Mouse (Mus musculus): Measurements from ENCODE around the gene Hsdl2. TPM values are rescaled to one million over a fixed set of nuclear protein-coding genes. Genes with fewer than 3 reads are reported as not detected.
A peak's percentile ranks its signal among the peaks of the same experiment; 100 is the strongest.

Hsdl2 gene
- polyA plus RNA-seq, 2 experiments, result 16.1 to 19.6 TPM

DNA sequence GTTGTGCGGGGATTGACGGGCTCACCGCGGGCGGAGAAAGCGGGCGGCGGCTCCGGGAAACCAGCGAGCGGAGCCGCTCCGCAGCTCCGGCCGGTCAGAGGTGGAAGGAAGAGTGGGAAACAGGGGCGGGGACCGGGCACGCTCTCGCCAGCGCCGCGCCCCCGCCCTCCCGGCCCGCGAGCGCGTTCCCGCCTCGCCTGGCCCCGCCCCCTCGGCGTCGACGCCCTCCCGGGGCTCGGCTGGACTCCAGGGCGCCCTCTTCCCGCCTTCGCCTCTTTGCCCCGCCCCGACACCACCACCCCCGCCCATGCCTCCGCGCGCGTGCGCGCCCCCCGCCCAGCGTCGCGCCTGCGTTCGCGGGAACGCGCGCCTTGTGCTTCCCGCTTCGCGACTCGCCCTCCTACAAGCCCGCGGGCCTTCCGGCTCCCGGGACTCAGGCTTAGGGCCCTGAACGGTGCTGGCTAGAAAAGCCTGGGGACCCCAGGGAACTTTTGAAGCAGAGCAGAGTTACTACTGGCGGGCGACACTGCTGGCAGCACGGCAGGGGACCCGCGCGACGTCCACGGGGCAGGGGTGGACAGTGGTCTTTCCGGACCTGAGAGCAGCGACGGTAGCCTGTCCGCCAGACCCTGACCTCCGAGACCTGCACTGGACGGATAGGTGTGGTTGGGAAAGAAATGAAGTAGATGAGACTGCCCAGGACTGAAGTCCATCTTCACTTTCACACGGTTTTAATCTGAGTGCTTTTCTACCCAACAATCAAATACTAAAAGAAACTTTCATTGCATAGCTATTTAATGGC, 32.0 kb upstream of the Hsdl2 start, which contains the start of gene Ptbp3:
Gene Ptbp3, minus strand, starts transcription at position 190 of the 802 bp plus-strand sequence.
- ATAC-seq (ENCODE audit: low FRiP score, low read depth), result peak; percentile 93
- no peaks in the 10 kb centered on the region for H3K27me3 ChIP-seq (ENCODE audit: control insufficient read depth, insufficient read depth, low read length)
- DNase-seq (ENCODE audit: low spot score), result peak; percentile 90
- H3K4me3 ChIP-seq (replicated peaks; ENCODE audit: low read length), result peak within 1 kb of the TSS; percentile 93
- under 1% methylated on average over 41 of the region's 83 CpGs for WGBS
- peak within 1 kb of the TSS; percentile 90 for H3K4me2 ChIP-seq (replicated peaks; ENCODE audit: low read depth, low read length, severe bottlenecking)
- peak within 1 kb of the TSS; percentile 93 for H3K9ac ChIP-seq (ENCODE audit: low read depth, low read length, severe bottlenecking)
- peak; percentile 86; the same call in 1 of the 2 replicates for TF ChIP-seq POLR2A (IDR thresholded peaks at IDR 0.05; ENCODE audit: borderline replicate concordance, extremely low read depth, insufficient read depth, insufficient read length)
- peak within 1 kb of the TSS; percentile 92 for H3K27ac ChIP-seq (replicated peaks; ENCODE audit: low read depth, low read length)
- peaks cover 13% of the 10 kb centered on the region for H3K4me1 ChIP-seq (ENCODE audit: control insufficient read depth, insufficient read depth, low read length)
- H3K9me3 ChIP-seq (ENCODE audit: control insufficient read depth, low read length), result no peaks in the 10 kb centered on the region
- H3K36me3 ChIP-seq (ENCODE audit: control insufficient read depth, insufficient read depth, low read length), result no peaks in the 10 kb centered on the region

DNA sequence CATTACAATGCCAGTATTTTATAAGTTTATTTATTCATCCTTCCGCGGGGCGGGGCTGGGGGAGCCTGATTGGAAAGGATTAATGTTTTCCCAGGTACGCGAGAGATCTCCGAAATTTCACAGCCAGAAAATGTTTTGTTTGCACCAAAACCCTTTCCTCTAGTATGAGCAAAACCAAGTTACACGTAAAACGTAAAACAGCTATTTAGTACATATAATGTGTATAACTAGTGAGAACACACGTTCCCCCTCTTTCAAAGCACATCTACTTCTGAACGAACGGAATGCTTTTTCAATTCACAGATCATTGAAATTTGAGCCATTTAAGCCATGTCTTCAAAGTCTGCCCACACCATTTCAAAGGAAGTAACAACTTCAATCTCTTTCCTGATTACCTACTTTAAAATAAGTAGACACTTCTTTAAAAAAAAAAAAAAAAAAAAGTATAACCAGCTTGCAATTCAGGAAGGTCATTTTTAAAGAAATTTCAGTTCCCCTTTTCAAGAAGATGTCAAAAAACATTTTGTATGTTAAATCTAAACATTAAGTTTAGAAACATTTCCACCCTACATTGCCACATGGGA, 31.3 kb upstream of the Hsdl2 start:
- Histone ChIP-seq H3K36me3 (ENCODE audit: control insufficient read depth, insufficient read depth, low read length) (no peaks in the 10 kb centered on the region), H3K4me2 (replicated peaks; ENCODE audit: low read depth, low read length, severe bottlenecking) (peak overlapping the region; percentile 90), H3K27me3 (ENCODE audit: control insufficient read depth, insufficient read depth, low read length) (no peaks in the 10 kb centered on the region), H3K4me3 (replicated peaks; ENCODE audit: low read length) (peak overlapping the region; percentile 93), H3K9ac (ENCODE audit: low read depth, low read length, severe bottlenecking) (peak overlapping the region; percentile 93), H3K4me1 (ENCODE audit: control insufficient read depth, insufficient read depth, low read length) (peaks cover 13% of the 10 kb centered on the region), H3K9me3 (ENCODE audit: control insufficient read depth, low read length) (no peaks in the 10 kb centered on the region), H3K27ac (replicated peaks; ENCODE audit: low read depth, low read length) (peak overlapping the region; percentile 92; the same call in 1 of the 2 replicates)
- WGBS, result 8% methylated on average over 11 of the region's 11 CpGs
- no peak for TF ChIP-seq POLR2A (IDR thresholded peaks at IDR 0.05; ENCODE audit: borderline replicate concordance, extremely low read depth, insufficient read depth, insufficient read length)
- ATAC-seq (ENCODE audit: low FRiP score, low read depth) (no peak), DNase-seq (ENCODE audit: low spot score) (no peak)

DNA sequence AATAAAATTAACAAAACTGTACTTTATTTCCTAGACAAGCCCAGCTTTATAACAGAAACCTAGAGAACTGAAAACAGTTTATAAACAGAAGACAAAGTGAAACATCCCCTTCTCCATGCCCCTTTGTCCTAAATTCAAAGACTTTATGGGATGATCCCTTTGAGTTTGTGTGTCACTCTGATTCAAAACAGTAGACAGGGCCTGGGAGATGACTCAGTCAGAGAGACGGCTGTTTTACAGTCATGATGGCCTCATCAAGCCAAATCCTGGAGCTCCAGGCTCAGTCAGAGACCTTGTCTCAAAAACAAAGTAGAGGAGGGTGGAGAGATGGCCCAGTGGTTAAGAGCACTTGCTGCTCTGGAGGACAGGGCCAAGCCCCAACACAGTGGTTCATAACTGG, 29.5 kb upstream of the Hsdl2 start:
- ATAC-seq (ENCODE audit: low FRiP score, low read depth), result no peak
- Histone ChIP-seq H3K4me1 (ENCODE audit: control insufficient read depth, insufficient read depth, low read length) (peaks cover 9% of the 10 kb centered on the region), H3K9me3 (ENCODE audit: control insufficient read depth, low read length) (no peaks in the 10 kb centered on the region), H3K9ac (ENCODE audit: low read depth, low read length, severe bottlenecking) (no peak overlapping the region), H3K27ac (replicated peaks; ENCODE audit: low read depth, low read length) (no peak overlapping the region), H3K4me3 (replicated peaks; ENCODE audit: low read length) (no peak overlapping the region), H3K4me2 (replicated peaks; ENCODE audit: low read depth, low read length, severe bottlenecking) (no peak overlapping the region), H3K36me3 (ENCODE audit: control insufficient read depth, insufficient read depth, low read length) (no peaks in the 10 kb centered on the region), H3K27me3 (ENCODE audit: control insufficient read depth, insufficient read depth, low read length) (no peaks in the 10 kb centered on the region)
- no peak for TF ChIP-seq POLR2A (IDR thresholded peaks at IDR 0.05; ENCODE audit: borderline replicate concordance, extremely low read depth, insufficient read depth, insufficient read length)
- DNase-seq (ENCODE audit: low spot score), result no peak
- WGBS, result 74% methylated on average over 1 of the region's 1 CpGs

DNA sequence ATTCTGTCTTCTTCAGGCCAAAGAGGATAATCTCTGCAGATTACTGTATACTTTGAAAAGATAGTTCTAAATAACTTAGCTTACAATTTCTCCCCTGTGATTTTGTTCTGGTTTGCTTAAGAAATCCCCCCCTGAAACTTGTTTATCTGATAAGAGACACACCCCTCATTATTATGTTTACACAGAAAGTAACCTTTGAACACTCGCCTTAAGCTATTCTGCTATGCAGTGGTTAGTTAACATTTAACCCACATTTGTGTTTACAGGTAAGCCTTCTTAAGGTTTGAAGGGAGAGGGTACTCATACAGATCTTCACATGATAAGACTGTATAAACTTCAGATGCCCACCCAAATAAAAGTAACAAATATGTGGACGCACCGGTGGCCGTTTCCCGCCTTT, 28.5 kb upstream of the Hsdl2 start:
- H3K9me3 ChIP-seq (ENCODE audit: control insufficient read depth, low read length), result no peaks in the 10 kb centered on the region
- H3K27me3 ChIP-seq (ENCODE audit: control insufficient read depth, insufficient read depth, low read length), result no peaks in the 10 kb centered on the region
- no peak overlapping the region for H3K9ac ChIP-seq (ENCODE audit: low read depth, low read length, severe bottlenecking)
- no peak for TF ChIP-seq POLR2A (IDR thresholded peaks at IDR 0.05; ENCODE audit: borderline replicate concordance, extremely low read depth, insufficient read depth, insufficient read length)
- DNase-seq (ENCODE audit: low spot score) (no peak), ATAC-seq (ENCODE audit: low FRiP score, low read depth) (no peak)
- no peaks in the 10 kb centered on the region for H3K4me1 ChIP-seq (ENCODE audit: control insufficient read depth, insufficient read depth, low read length)
- H3K4me2 ChIP-seq (replicated peaks; ENCODE audit: low read depth, low read length, severe bottlenecking), result no peak overlapping the region
- H3K36me3 ChIP-seq (ENCODE audit: control insufficient read depth, insufficient read depth, low read length), result no peaks in the 10 kb centered on the region
- no peak overlapping the region for H3K4me3 ChIP-seq (replicated peaks; ENCODE audit: low read length)
- H3K27ac ChIP-seq (replicated peaks; ENCODE audit: low read depth, low read length), result no peak overlapping the region
- 86% methylated on average over 5 of the region's 5 CpGs for WGBS

GRCm38 (mm10) chr4:59553576-59553975, 27.8 kb upstream of the Hsdl2 start:
- no peak for TF ChIP-seq POLR2A (IDR thresholded peaks at IDR 0.05; ENCODE audit: borderline replicate concordance, extremely low read depth, insufficient read depth, insufficient read length)
- H3K9ac ChIP-seq (ENCODE audit: low read depth, low read length, severe bottlenecking), result no peak overlapping the region
- no peak overlapping the region for H3K27ac ChIP-seq (replicated peaks; ENCODE audit: low read depth, low read length)
- ATAC-seq (ENCODE audit: low FRiP score, low read depth) (no peak), DNase-seq (ENCODE audit: low spot score) (no peak)
- H3K4me1 ChIP-seq (ENCODE audit: control insufficient read depth, insufficient read depth, low read length), result no peaks in the 10 kb centered on the region
- H3K4me3 ChIP-seq (replicated peaks; ENCODE audit: low read length), result no peak overlapping the region
- WGBS, result 65% methylated on average over 3 of the region's 3 CpGs
- no peaks in the 10 kb centered on the region for H3K36me3 ChIP-seq (ENCODE audit: control insufficient read depth, insufficient read depth, low read length)
- no peaks in the 10 kb centered on the region for H3K9me3 ChIP-seq (ENCODE audit: control insufficient read depth, low read length)
- no peaks in the 10 kb centered on the region for H3K27me3 ChIP-seq (ENCODE audit: control insufficient read depth, insufficient read depth, low read length)
- no peak overlapping the region for H3K4me2 ChIP-seq (replicated peaks; ENCODE audit: low read depth, low read length, severe bottlenecking)

Measured in limb, embryonic 14.5 days (tissue).